Mouse (Mus musculus) neural tube, embryonic 13.5 days (tissue): ENCODE data around the gene Evl. TPM values are rescaled to one million over a fixed set of nuclear protein-coding genes. Genes with fewer than 3 reads are reported as not detected.

ENCODE experiments used
- ATAC-seq: fragments of 200-750 bp; cut with Nextera tagmentation; 2 replicates; pipeline ENCODE4 v1.8.0; 2017; ENCODE audit warnings: low read depth, mild to moderate bottlenecking, moderate TSS enrichment, moderate library complexity
- H3K27ac ChIP-seq: fragments of 300-500 bp; sonication (generic); replicated peaks from 2 replicates; pipeline ENCODE4 v1.5.1; 2015; ENCODE audit warnings: moderate library complexity, mild to moderate bottlenecking, inconsistent platforms
- H3K27me3 ChIP-seq: fragments of 300-500 bp; sonication (generic); 2 replicates; pipeline ENCODE4 v1.6.1; 2015; ENCODE audit warnings: mild to moderate bottlenecking, inconsistent platforms
- H3K36me3 ChIP-seq: fragments of 300-500 bp; sonication (generic); 2 replicates; pipeline ENCODE4 v1.6.1; 2015; ENCODE audit warnings: mild to moderate bottlenecking, inconsistent platforms
- H3K4me1 ChIP-seq: fragments of 300-500 bp; sonication (generic); replicated peaks from 2 replicates; pipeline ENCODE4 v1.6.1; 2015; ENCODE audit warnings: inconsistent platforms
- H3K4me2 ChIP-seq: fragments of 300-500 bp; sonication (generic); 2 replicates; pipeline ENCODE4 v1.6.1; 2015; ENCODE audit warnings: inconsistent platforms, mild to moderate bottlenecking, moderate library complexity
- H3K4me3 ChIP-seq: fragments of 300-500 bp; sonication (generic); 2 replicates; pipeline ENCODE4 v1.5.1; 2015; ENCODE audit warnings: mild to moderate bottlenecking, inconsistent platforms
- H3K9ac ChIP-seq: fragments of 300-500 bp; sonication (generic); 2 replicates; pipeline ENCODE4 v1.6.1; 2015; ENCODE audit warnings: moderate library complexity, mild to moderate bottlenecking, inconsistent platforms
- H3K9me3 ChIP-seq: fragments of 300-500 bp; sonication (generic); 2 replicates; pipeline ENCODE4 v1.6.1; 2016; ENCODE audit warnings: inconsistent platforms
- WGBS: fragments of 180-500 bp; shearing (Covaris S2); methylation state at CpG from one replicate; pipeline ENCODE4 v1.1.7; 2015; 5-methylcytosine and 5-hydroxymethylcytosine counted together
- polyA plus RNA-seq: library from polyadenylated mRNA; unstranded; fragments of >200 nt; fragmentation: Nextera tagmentation; extraction: Ambion mirVana; gene quantifications from 2 replicates; pipeline ENCODE4 v1.2.1, GENCODE M21; 2015

Gene Evl
- polyA plus RNA-seq, 1 experiment from 2014 or later = 208 TPM

- ATAC-seq = no peak
- no peak overlapping the region for H3K4me3 ChIP-seq
- H3K4me2 ChIP-seq = no peak overlapping the region
- H3K9ac ChIP-seq = no peak overlapping the region
- H3K4me1 ChIP-seq = peaks cover 21% of the 10 kb centered on the region
- WGBS = 100% methylated on average over 1 of the region's 1 CpGs
- H3K36me3 ChIP-seq = 0 out of 2 replicates have a peak, but pooled peaks cover 3% of the 10 kb centered on the region
- H3K27ac ChIP-seq = no peak overlapping the region
- H3K9me3 ChIP-seq = no peaks in the 10 kb centered on the region
- H3K27me3 ChIP-seq = no peaks in the 10 kb centered on the region
Observed at GRCm38 (mm10) chr12:108629556-108629955, 75.0 kb downstream of the Evl start.

- Histone ChIP-seq H3K27ac (no peak overlapping the region), H3K4me2 (no peak overlapping the region), H3K4me1 (peaks cover 7% of the 10 kb centered on the region), H3K27me3 (no peaks in the 10 kb centered on the region), H3K9ac (no peak overlapping the region), H3K9me3 (no peaks in the 10 kb centered on the region), H3K4me3 (no peak overlapping the region), H3K36me3 (no peaks in the 10 kb centered on the region)
- no peak for ATAC-seq
- 92% methylated on average over 6 of the region's 6 CpGs for WGBS
Observed at GRCm38 (mm10) chr12:108630741-108631688, 76.5 kb downstream of the Evl start.

GRCm38 (mm10) chr12:108632501-108632900 is 78.0 kb downstream of the Evl start:
- no peak for ATAC-seq
- H3K4me1 ChIP-seq = no peaks in the 10 kb centered on the region
- H3K9ac ChIP-seq = no peak overlapping the region
- H3K36me3 ChIP-seq = no peaks in the 10 kb centered on the region
- no peak overlapping the region for H3K4me3 ChIP-seq
- H3K4me2 ChIP-seq = no peak overlapping the region
- no peak overlapping the region for H3K27ac ChIP-seq
- no peaks in the 10 kb centered on the region for H3K27me3 ChIP-seq
- H3K9me3 ChIP-seq = no peaks in the 10 kb centered on the region

GRCm38 (mm10) chr12:108634031-108634430 is 79.5 kb downstream of the Evl start:
- WGBS = 90% methylated on average over 1 of the region's 1 CpGs
- H3K4me1 ChIP-seq = no peaks in the 10 kb centered on the region

GRCm38 (mm10) chr12:108635501-108635900 is 81.0 kb downstream of the Evl start:
- Histone ChIP-seq H3K36me3 (no peaks in the 10 kb centered on the region), H3K4me3 (no peak overlapping the region), H3K4me1 (no peaks in the 10 kb centered on the region; the same call in 1 of the 2 replicates), H3K9ac (no peak overlapping the region), H3K9me3 (no peaks in the 10 kb centered on the region), H3K27me3 (no peaks in the 10 kb centered on the region), H3K4me2 (no peak overlapping the region), H3K27ac (no peak overlapping the region)
- WGBS = 88% methylated on average over 4 of the region's 4 CpGs
- no peak for ATAC-seq

More at GRCm38 (mm10) chr12:108634031-108634430, 79.5 kb downstream of the Evl start:
- Histone ChIP-seq H3K36me3 (no peaks in the 10 kb centered on the region), H3K27ac (no peak overlapping the region), H3K27me3 (no peaks in the 10 kb centered on the region), H3K4me2 (no peak overlapping the region), H3K9ac (no peak overlapping the region), H3K4me3 (no peak overlapping the region), H3K9me3 (no peaks in the 10 kb centered on the region)
- no peak for ATAC-seq

- Histone ChIP-seq H3K36me3 (no peaks in the 10 kb centered on the region), H3K9me3 (no peaks in the 10 kb centered on the region), H3K4me3 (no peak overlapping the region), H3K4me1 (no peaks in the 10 kb centered on the region; the same call in 1 of the 2 replicates), H3K9ac (no peak overlapping the region), H3K4me2 (no peak overlapping the region), H3K27ac (no peak overlapping the region), H3K27me3 (no peaks in the 10 kb centered on the region)
- WGBS = 90% methylated on average over 5 of the region's 5 CpGs
- ATAC-seq = no peak
Observed at GRCm38 (mm10) chr12:108637440-108637839, 82.9 kb downstream of the Evl start.

- Histone ChIP-seq H3K4me2 (no peak overlapping the region), H3K4me1 (no peaks in the 10 kb centered on the region; the same call in 1 of the 2 replicates), H3K9ac (no peak overlapping the region), H3K27ac (no peak overlapping the region), H3K27me3 (no peaks in the 10 kb centered on the region), H3K9me3 (no peaks in the 10 kb centered on the region), H3K36me3 (no peaks in the 10 kb centered on the region), H3K4me3 (no peak overlapping the region)
- WGBS = 83% methylated on average over 3 of the region's 3 CpGs
- no peak for ATAC-seq
Observed at GRCm38 (mm10) chr12:108639126-108639525, 84.6 kb downstream of the Evl start.

GRCm38 (mm10) chr12:108642019-108642418 is 87.5 kb downstream of the Evl start:
- H3K4me3 ChIP-seq = no peak overlapping the region
- 95% methylated on average over 3 of the region's 3 CpGs for WGBS
- H3K9me3 ChIP-seq = no peaks in the 10 kb centered on the region
- no peaks in the 10 kb centered on the region; the same call in 1 of the 2 replicates for H3K4me1 ChIP-seq
- no peaks in the 10 kb centered on the region for H3K36me3 ChIP-seq
- H3K27me3 ChIP-seq = no peaks in the 10 kb centered on the region
- no peak overlapping the region for H3K9ac ChIP-seq
- H3K27ac ChIP-seq = no peak overlapping the region
- no peak overlapping the region for H3K4me2 ChIP-seq
- no peak for ATAC-seq

- H3K4me2 ChIP-seq = no peak overlapping the region
- no peak overlapping the region for H3K4me3 ChIP-seq
- no peak for ATAC-seq
- no peaks in the 10 kb centered on the region for H3K27me3 ChIP-seq
- no peak overlapping the region for H3K27ac ChIP-seq
- WGBS = 95% methylated on average over 1 of the region's 1 CpGs
- H3K4me1 ChIP-seq = no peaks in the 10 kb centered on the region
- peaks cover 33% of the 10 kb centered on the region for H3K36me3 ChIP-seq
- no peak overlapping the region for H3K9ac ChIP-seq
- no peaks in the 10 kb centered on the region for H3K9me3 ChIP-seq
Observed at GRCm38 (mm10) chr12:108646234-108646633, 91.7 kb downstream of the Evl start.

- H3K4me3 ChIP-seq = no peak overlapping the region
- H3K4me1 ChIP-seq = no peaks in the 10 kb centered on the region
- no peak overlapping the region for H3K4me2 ChIP-seq
- H3K36me3 ChIP-seq = peaks cover 49% of the 10 kb centered on the region
- no peak overlapping the region for H3K27ac ChIP-seq
- ATAC-seq = no peak
- no peaks in the 10 kb centered on the region for H3K9me3 ChIP-seq
- H3K9ac ChIP-seq = no peak overlapping the region
- H3K27me3 ChIP-seq = no peaks in the 10 kb centered on the region
Observed at GRCm38 (mm10) chr12:108647784-108648183, 93.3 kb downstream of the Evl start.

- Histone ChIP-seq H3K27me3 (no peaks in the 10 kb centered on the region), H3K4me3 (no peak overlapping the region), H3K9me3 (no peaks in the 10 kb centered on the region), H3K27ac (no peak overlapping the region), H3K4me2 (no peak overlapping the region), H3K36me3 (peaks cover 75% of the 10 kb centered on the region), H3K4me1 (no peaks in the 10 kb centered on the region), H3K9ac (no peak overlapping the region)
- 68% methylated on average over 7 of the region's 7 CpGs for WGBS
- no peak for ATAC-seq
Observed at GRCm38 (mm10) chr12:108651053-108651660, 96.6 kb downstream of the Evl start.
